ENCODE assay signal across 9 mouse cellular contexts in genomic region chr19:15796466-15796865, GRCm38 (mm10).
"Had no signal": no experiment of that assay in that cellular context is flagged by ENCODE, and none has a peak within 500 bp of the region (broad histone marks: within the 10 kb centered on the region; RNA-seq: fewer than 3 reads in every experiment).

No protein-coding gene starts in this region.

- H3K9me3 ChIP-seq: limb, embryonic 15.5 days; liver, embryonic 12.5 days; lung, embryonic 15.5 days; midbrain, embryonic 13.5 days had no signal

- H3K27ac ChIP-seq: left cerebral cortex, adult 2 months; limb, embryonic 15.5 days; liver, embryonic 12.5 days; lung, embryonic 15.5 days; midbrain, embryonic 13.5 days had no signal

- ATAC-seq: liver, embryonic 12.5 days; midbrain, embryonic 13.5 days had no signal

- H3K4me3 ChIP-seq: left cerebral cortex, adult 2 months; limb, embryonic 15.5 days; liver, embryonic 12.5 days; lung, embryonic 15.5 days; midbrain, embryonic 13.5 days had no signal

- H3K4me2 ChIP-seq: limb, embryonic 15.5 days; liver, embryonic 12.5 days; lung, embryonic 15.5 days; midbrain, embryonic 13.5 days had no signal

- H3K36me3 ChIP-seq: limb, embryonic 15.5 days; liver, embryonic 12.5 days; lung, embryonic 15.5 days; midbrain, embryonic 13.5 days had no signal

- H3K27me3 ChIP-seq: limb, embryonic 15.5 days; lung, embryonic 15.5 days had no signal

- DNase-seq: kidney, adult 11 months; kidney, adult 9 months; lung, postnatal 14 days; thymus, postnatal 4 days had no signal

- H3K9ac ChIP-seq: limb, embryonic 15.5 days; liver, embryonic 12.5 days; lung, embryonic 15.5 days; midbrain, embryonic 13.5 days had no signal
